Mouse (Mus musculus) hindbrain, embryonic 10.5 days (tissue): ENCODE measurements around the gene C1qtnf7. TPM values are rescaled to one million over a fixed set of nuclear protein-coding genes. Genes with fewer than 3 reads are reported as not detected.

Experiments
- DNase-seq: peaks from one replicate; pipeline ENCODE4 v3.0.0-alpha.2; 2017; ENCODE audit warnings: low spot score
- H3K27ac ChIP-seq: fragments of 300-500 bp; sonication (generic); 2 replicates; pipeline ENCODE4 v1.5.1; 2016; ENCODE audit warnings: mild to moderate bottlenecking, moderate library complexity
- H3K27me3 ChIP-seq: fragments of 300-500 bp; sonication (generic); 2 replicates; pipeline ENCODE4 v1.6.1; 2016; ENCODE audit warnings: mild to moderate bottlenecking; ENCODE audit not compliant: poor library complexity, insufficient read depth, severe bottlenecking
- H3K36me3 ChIP-seq: fragments of 300-500 bp; sonication (generic); 2 replicates; pipeline ENCODE4 v1.6.1; 2016; ENCODE audit warnings: mild to moderate bottlenecking, moderate library complexity
- H3K4me1 ChIP-seq: fragments of 300-500 bp; sonication (generic); replicated peaks from 2 replicates; pipeline ENCODE4 v1.6.1; 2016; ENCODE audit warnings: mild to moderate bottlenecking
- H3K4me3 ChIP-seq: fragments of 300-500 bp; sonication (generic); 2 replicates; pipeline ENCODE4 v1.5.1; 2016; ENCODE audit warnings: mild to moderate bottlenecking, moderate library complexity
- H3K9me3 ChIP-seq: fragments of 300-500 bp; sonication (generic); 2 replicates; pipeline ENCODE4 v1.6.1; 2016; ENCODE audit warnings: mild to moderate bottlenecking, moderate library complexity
- WGBS: fragments of 180-500 bp; shearing (Covaris S2); methylation state at CpG from one replicate; pipeline ENCODE4 v1.1.7; 2016; 5-methylcytosine and 5-hydroxymethylcytosine counted together
- polyA plus RNA-seq: library from polyadenylated mRNA; unstranded; fragments of >200 nt; fragmentation: Nextera tagmentation; extraction: Ambion mirVana; gene quantifications from 2 replicates; pipeline ENCODE4 v1.2.1, GENCODE M21; 2016

C1qtnf7 gene
- polyA plus RNA-seq, 1 experiment from 2014 or later: 0.93 TPM

DNA sequence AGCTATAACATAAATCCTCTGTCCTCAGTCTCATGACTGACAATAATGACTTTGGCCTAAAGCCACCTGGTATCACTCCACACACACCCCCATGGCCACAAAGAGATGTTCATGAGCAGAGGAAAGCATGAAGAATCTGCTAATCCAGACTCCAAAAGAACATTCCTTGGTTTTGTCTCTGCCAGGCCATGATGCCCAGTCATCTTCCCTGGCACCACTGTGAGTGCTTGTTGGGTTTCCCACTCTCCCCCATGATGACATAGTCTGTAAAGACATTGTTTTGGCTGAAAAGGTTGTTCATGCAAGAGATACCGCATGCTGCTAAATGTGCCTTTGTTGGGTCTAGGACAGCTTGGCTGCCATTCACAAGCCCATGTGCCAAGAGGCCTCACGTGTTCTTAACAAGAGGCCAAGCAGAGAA, 75.0 kb downstream of the C1qtnf7 start:
- Histone ChIP-seq H3K27ac (no peak overlapping the region), H3K9me3 (no peaks in the 10 kb centered on the region), H3K4me3 (no peak overlapping the region), H3K27me3 (no peaks in the 10 kb centered on the region), H3K36me3 (no peaks in the 10 kb centered on the region), H3K4me1 (no peaks in the 10 kb centered on the region)
- 87% methylated on average over 2 of the region's 2 CpGs for WGBS
- no peak for DNase-seq

DNA sequence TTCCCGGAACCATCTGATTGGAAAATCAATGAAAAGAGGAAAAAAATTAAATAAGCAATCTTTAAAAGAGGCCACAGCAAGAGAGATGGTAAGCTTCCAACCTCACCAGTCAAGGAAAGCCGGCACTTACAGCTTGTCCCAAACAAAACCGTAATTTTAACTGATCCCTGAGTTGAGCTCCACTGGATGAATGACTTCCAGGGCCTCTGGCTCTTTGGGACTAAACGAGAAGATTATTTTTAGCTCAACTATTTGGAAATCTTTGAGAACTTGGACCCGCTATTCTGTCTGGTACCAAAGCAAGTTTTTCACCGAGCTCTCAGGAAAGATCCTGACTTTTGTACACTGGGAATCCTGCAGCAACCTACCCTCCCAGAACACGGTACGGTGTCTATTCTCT, 86.3 kb downstream of the C1qtnf7 start:
- no peaks in the 10 kb centered on the region for H3K9me3 ChIP-seq
- no peak for DNase-seq
- H3K4me3 ChIP-seq: no peak overlapping the region
- H3K27ac ChIP-seq: no peak overlapping the region
- H3K36me3 ChIP-seq: no peaks in the 10 kb centered on the region
- H3K27me3 ChIP-seq: no peaks in the 10 kb centered on the region
- 91% methylated on average over 8 of the region's 8 CpGs for WGBS
- no peaks in the 10 kb centered on the region for H3K4me1 ChIP-seq

- H3K36me3 ChIP-seq: no peaks in the 10 kb centered on the region
- H3K4me1 ChIP-seq: no peaks in the 10 kb centered on the region
- H3K4me3 ChIP-seq: no peak overlapping the region
- H3K27me3 ChIP-seq: no peaks in the 10 kb centered on the region
- H3K27ac ChIP-seq: no peak overlapping the region
- no peak for DNase-seq
- no peaks in the 10 kb centered on the region for H3K9me3 ChIP-seq
- 83% methylated on average over 3 of the region's 3 CpGs for WGBS
Observed at GRCm38 (mm10) chr5:43602518-43602917, 87.2 kb downstream of the C1qtnf7 start.

DNA sequence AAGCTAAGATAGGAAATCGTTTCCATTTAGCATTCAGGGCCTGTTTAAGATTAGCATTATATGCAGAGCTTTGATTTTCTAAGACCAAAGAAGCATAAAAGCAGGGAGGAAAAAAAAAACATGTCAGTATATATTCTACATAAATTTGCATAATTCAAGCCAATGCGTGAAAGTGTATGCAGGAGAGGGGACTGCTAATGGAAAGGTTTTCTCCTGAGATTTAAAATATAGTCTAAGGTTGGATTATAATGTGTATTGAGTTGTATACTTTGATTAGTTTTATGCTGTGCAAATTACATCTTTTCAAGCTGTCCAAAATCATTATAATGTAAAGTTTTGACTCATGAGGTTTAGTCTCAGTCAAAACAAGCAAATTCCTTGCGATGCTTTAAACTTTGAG, 88.2 kb downstream of the C1qtnf7 start:
- Histone ChIP-seq H3K4me3 (no peak overlapping the region), H3K9me3 (no peaks in the 10 kb centered on the region), H3K27me3 (no peaks in the 10 kb centered on the region), H3K36me3 (no peaks in the 10 kb centered on the region), H3K4me1 (no peaks in the 10 kb centered on the region), H3K27ac (no peak overlapping the region)
- WGBS: 85% methylated on average over 3 of the region's 3 CpGs
- DNase-seq: no peak

- no peak overlapping the region for H3K27ac ChIP-seq
- no peaks in the 10 kb centered on the region for H3K4me1 ChIP-seq
- no peak overlapping the region for H3K4me3 ChIP-seq
- no peaks in the 10 kb centered on the region for H3K27me3 ChIP-seq
- H3K9me3 ChIP-seq: no peaks in the 10 kb centered on the region
- 89% methylated on average over 3 of the region's 3 CpGs for WGBS
- DNase-seq: no peak
- no peaks in the 10 kb centered on the region for H3K36me3 ChIP-seq
Observed at GRCm38 (mm10) chr5:43608073-43608472, 92.7 kb downstream of the C1qtnf7 start.

DNA sequence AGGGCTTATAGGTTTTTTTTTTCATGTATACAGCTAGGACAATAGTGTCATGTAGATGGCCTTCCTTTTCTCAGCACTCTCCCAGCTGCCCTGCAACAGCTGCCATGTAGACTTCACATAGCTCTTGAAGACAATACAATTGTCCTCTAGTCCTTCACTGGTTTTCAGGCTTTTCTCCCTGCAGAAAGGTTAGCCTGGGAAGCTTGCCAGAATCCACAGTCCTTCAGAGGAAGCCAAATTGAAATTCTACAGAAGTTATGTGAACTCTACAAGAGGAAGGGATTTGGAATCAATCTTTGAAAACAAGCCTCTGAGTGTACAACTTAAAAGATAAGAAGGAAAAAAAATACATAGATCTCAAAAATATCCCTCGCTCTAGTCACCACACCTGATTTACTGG, 94.4 kb downstream of the C1qtnf7 start:
- WGBS: 96% methylated on average over 1 of the region's 1 CpGs
- H3K4me3 ChIP-seq: no peak overlapping the region
- no peaks in the 10 kb centered on the region for H3K9me3 ChIP-seq
- no peak overlapping the region for H3K27ac ChIP-seq
- no peaks in the 10 kb centered on the region for H3K27me3 ChIP-seq
- no peak for DNase-seq
- no peaks in the 10 kb centered on the region for H3K36me3 ChIP-seq
- H3K4me1 ChIP-seq: no peaks in the 10 kb centered on the region

GRCm38 (mm10) chr5:43621575-43622299, 106.4 kb downstream of the C1qtnf7 start:
- 82% methylated on average over 7 of the region's 7 CpGs for whole genome bisulfite sequencing
- Histone ChIP-seq H3K4me1 (0 out of 2 replicates have a peak, but pooled peaks cover 5% of the 10 kb centered on the region), H3K9me3 (no peaks in the 10 kb centered on the region), H3K36me3 (no peaks in the 10 kb centered on the region), H3K27me3 (no peaks in the 10 kb centered on the region), H3K4me3 (no peak overlapping the region), H3K27ac (0 out of 2 replicates have a peak overlapping the region, but pooled peaks have one; percentile 5)
- DNase-seq: no peak

DNA sequence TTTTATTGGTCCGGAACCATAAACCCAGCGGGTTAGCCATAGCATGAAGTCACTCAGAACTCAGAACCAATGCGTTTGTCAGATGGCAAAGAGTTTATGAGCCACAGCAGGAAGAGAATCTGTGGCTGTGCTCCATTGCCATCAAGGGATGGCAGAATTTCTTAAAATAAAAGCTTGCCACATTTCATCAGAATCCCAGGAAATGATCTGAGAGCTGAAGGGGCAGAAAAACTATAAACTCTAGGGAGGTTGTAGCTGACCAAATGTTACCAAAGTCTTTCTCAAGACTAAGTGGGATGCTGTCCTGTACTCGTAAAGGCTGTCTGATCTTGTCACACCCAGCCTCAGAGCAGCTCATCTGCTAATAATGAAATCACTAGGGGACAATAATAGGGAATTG, 110.1 kb downstream of the C1qtnf7 start:
- Histone ChIP-seq H3K27me3 (no peaks in the 10 kb centered on the region), H3K36me3 (no peaks in the 10 kb centered on the region), H3K4me3 (no peak overlapping the region), H3K27ac (no peak overlapping the region), H3K4me1 (0 out of 2 replicates have a peak, but pooled peaks cover 5% of the 10 kb centered on the region), H3K9me3 (no peaks in the 10 kb centered on the region)
- no peak for DNase-seq
- 81% methylated on average over 4 of the region's 4 CpGs for WGBS

- Histone ChIP-seq H3K4me3 (no peak overlapping the region), H3K36me3 (no peaks in the 10 kb centered on the region), H3K27me3 (no peaks in the 10 kb centered on the region), H3K9me3 (no peaks in the 10 kb centered on the region), H3K27ac (no peak overlapping the region), H3K4me1 (no peaks in the 10 kb centered on the region)
- WGBS: 84% methylated on average over 5 of the region's 5 CpGs
- DNase-seq: no peak
Observed at GRCm38 (mm10) chr5:43634071-43634601, 118.8 kb downstream of the C1qtnf7 start.

- Histone ChIP-seq H3K27me3 (no peaks in the 10 kb centered on the region), H3K36me3 (no peaks in the 10 kb centered on the region)
Observed at GRCm38 (mm10) chr5:43634602-43635081, 119.3 kb downstream of the C1qtnf7 start.

DNA sequence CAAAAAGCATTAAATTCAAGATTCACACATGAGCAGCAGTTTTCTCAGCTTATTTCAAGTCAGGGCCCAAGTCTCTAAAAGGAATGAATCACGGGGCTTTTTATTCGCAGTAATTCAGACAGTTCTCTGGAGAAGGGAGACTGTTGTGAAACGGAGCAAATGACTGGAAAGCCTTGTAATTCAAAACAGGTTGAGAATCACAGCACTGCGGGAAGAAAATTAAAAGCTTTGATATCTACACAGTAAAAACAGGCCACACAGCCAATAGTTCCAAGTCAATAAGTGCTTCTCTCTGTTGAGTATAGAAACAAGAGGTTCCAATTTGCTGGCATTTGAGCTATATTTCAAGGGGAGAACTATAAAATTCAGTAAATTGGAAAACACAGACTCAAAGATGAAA, 129.7 kb downstream of the C1qtnf7 start:
- Histone ChIP-seq H3K27ac (no peak overlapping the region), H3K27me3 (no peaks in the 10 kb centered on the region), H3K36me3 (no peaks in the 10 kb centered on the region), H3K4me3 (no peak overlapping the region), H3K9me3 (no peaks in the 10 kb centered on the region), H3K4me1 (no peaks in the 10 kb centered on the region)
- 71% methylated on average over 4 of the region's 4 CpGs for WGBS
- DNase-seq: no peak

More at GRCm38 (mm10) chr5:43634602-43635081, 119.3 kb downstream of the C1qtnf7 start:
- H3K4me1 ChIP-seq: no peaks in the 10 kb centered on the region
- no peak overlapping the region for H3K4me3 ChIP-seq
- H3K27ac ChIP-seq: no peak overlapping the region
- DNase-seq: no peak
- no peaks in the 10 kb centered on the region for H3K9me3 ChIP-seq
- 49% methylated on average over 9 of the region's 9 CpGs for WGBS

DNA sequence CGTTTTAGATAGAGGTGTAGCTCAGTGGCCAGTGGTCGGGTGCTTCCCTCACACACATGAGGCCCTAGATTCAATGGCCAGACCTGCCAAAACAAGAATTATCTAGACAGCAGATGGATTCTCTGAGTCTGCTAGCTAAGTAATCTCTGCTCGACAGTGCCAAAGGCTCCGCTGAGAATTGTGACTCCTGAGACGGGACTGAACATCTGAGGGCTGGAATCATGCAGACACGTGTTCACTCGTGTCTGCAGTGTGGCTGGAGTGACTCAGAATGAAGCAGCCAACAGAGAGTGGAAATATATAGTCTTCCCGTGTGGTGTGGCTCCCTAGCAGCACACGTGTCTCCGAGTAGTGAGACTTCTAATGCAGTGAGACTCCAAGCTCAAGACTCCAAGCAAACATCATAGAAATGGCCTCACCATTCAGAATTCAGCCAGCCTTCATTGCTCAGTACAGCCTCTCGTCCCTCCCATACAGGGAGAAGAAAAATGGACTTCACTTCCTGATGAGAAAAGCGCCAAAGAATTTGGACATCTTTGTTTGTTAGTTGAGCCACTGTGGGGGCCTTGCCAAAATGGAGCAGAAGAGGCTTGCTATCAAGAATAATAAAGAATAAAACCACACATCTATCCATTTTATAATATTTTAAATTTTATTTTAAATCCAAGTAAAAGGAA, 131.9 kb downstream of the C1qtnf7 start:
- no peaks in the 10 kb centered on the region for H3K36me3 ChIP-seq
- DNase-seq: no peak
- 88% methylated on average over 12 of the region's 12 CpGs for WGBS
- no peak overlapping the region for H3K27ac ChIP-seq
- no peaks in the 10 kb centered on the region for H3K4me1 ChIP-seq
- no peaks in the 10 kb centered on the region for H3K27me3 ChIP-seq
- H3K4me3 ChIP-seq: no peak overlapping the region
- no peaks in the 10 kb centered on the region for H3K9me3 ChIP-seq

- Histone ChIP-seq H3K4me3 (no peak overlapping the region), H3K36me3 (no peaks in the 10 kb centered on the region), H3K27ac (peak overlapping the region; percentile 92), H3K9me3 (no peaks in the 10 kb centered on the region), H3K4me1 (peaks cover 42% of the 10 kb centered on the region), H3K27me3 (no peaks in the 10 kb centered on the region)
- DNase-seq: peak; percentile 5
- WGBS: 94% methylated on average over 3 of the region's 3 CpGs
Observed at GRCm38 (mm10) chr5:43661498-43661897, 146.2 kb downstream of the C1qtnf7 start.
